Mouse (Mus musculus) neural tube, embryonic 14.5 days (tissue): ENCODE measurements around the gene Cma2. TPM values are rescaled to one million over a fixed set of nuclear protein-coding genes. Genes with fewer than 3 reads are reported as not detected.
A peak's percentile ranks its signal among the peaks of the same experiment; 100 is the strongest.

Experiments used
- ATAC-seq: fragments of 200-750 bp; cut with Nextera tagmentation; 2 replicates; pipeline ENCODE4 v1.8.0; 2017; ENCODE audit warnings: low read depth, mild to moderate bottlenecking, moderate TSS enrichment, moderate library complexity
- H3K27ac ChIP-seq: fragments of 300-500 bp; sonication (generic); 2 replicates; pipeline ENCODE4 v1.5.1; 2014; ENCODE audit warnings: low read depth, mild to moderate bottlenecking, control low read depth, low read length, moderate library complexity, mixed read lengths
- H3K27me3 ChIP-seq: fragments of 300-500 bp; sonication (generic); 2 replicates; pipeline ENCODE4 v1.6.1; 2014; ENCODE audit warnings: low read length; ENCODE audit not compliant: control insufficient read depth, insufficient read depth
- H3K36me3 ChIP-seq: fragments of 300-500 bp; sonication (generic); 2 replicates; pipeline ENCODE4 v1.6.1; 2014; ENCODE audit warnings: low read length, mixed read lengths; ENCODE audit not compliant: control insufficient read depth, insufficient read depth
- H3K4me1 ChIP-seq: fragments of 300-500 bp; sonication (generic); 2 replicates; pipeline ENCODE4 v1.6.1; 2014; ENCODE audit warnings: low read length; ENCODE audit not compliant: control insufficient read depth, insufficient read depth
- H3K4me2 ChIP-seq: fragments of 300-500 bp; sonication (generic); 2 replicates; pipeline ENCODE4 v1.6.1; 2014; ENCODE audit warnings: mild to moderate bottlenecking, low read depth, low read length, control low read depth
- H3K4me3 ChIP-seq: fragments of 300-500 bp; sonication (generic); 2 replicates; pipeline ENCODE4 v1.5.1; 2014; ENCODE audit warnings: low read depth, low read length, control low read depth, mixed read lengths
- H3K9ac ChIP-seq: fragments of 300-500 bp; sonication (generic); replicated peaks from 2 replicates; pipeline ENCODE4 v1.6.1; 2014; ENCODE audit warnings: low read depth, mild to moderate bottlenecking, control low read depth, low read length, mixed read lengths
- H3K9me3 ChIP-seq: fragments of 300-500 bp; sonication (generic); 2 replicates; pipeline ENCODE4 v1.6.1; 2016; ENCODE audit warnings: low read length; ENCODE audit not compliant: control insufficient read depth
- whole genome bisulfite sequencing: fragments of 180-500 bp; shearing (Covaris S2); extraction: QIAGEN DNeasy Blood & Tissue Kit; methylation state at CpG from one replicate; pipeline ENCODE4 v1.1.7; 2014; 5-methylcytosine and 5-hydroxymethylcytosine counted together
- polyA plus RNA-seq: library from polyadenylated mRNA; unstranded; fragments of >200 nt; fragmentation: Nextera tagmentation; extraction: Ambion mirVana; gene quantifications from 2 replicates; pipeline ENCODE4 v1.2.1, GENCODE M21; 2014

Cma2 gene
- polyA plus RNA-seq: not detected in 2 replicates

- ATAC-seq: no peak
- H3K4me1 ChIP-seq: no peaks in the 10 kb centered on the region
- 82% methylated on average over 6 of the region's 6 CpGs for WGBS
- no peak within 1 kb of the TSS for H3K9ac ChIP-seq
- no peaks in the 10 kb centered on the region for H3K27me3 ChIP-seq
- H3K4me3 ChIP-seq: no peak within 1 kb of the TSS
- no peaks in the 10 kb centered on the region for H3K36me3 ChIP-seq
- H3K9me3 ChIP-seq: no peaks in the 10 kb centered on the region
- H3K27ac ChIP-seq: no peak within 1 kb of the TSS
- H3K4me2 ChIP-seq: no peak within 1 kb of the TSS
These were observed at the start of gene Cma2 for GRCm38 (mm10) chr14:55950346-55951030. TSS of gene Cma2 (plus strand) at chr14:55950980.

GRCm38 (mm10) chr14:55905518-55905917 lies 45.3 kb upstream of the Cma2 start:
- Histone ChIP-seq H3K27ac (no peak overlapping the region), H3K4me1 (peaks cover 6% of the 10 kb centered on the region; the same call in 1 of the 2 replicates), H3K27me3 (no peaks in the 10 kb centered on the region), H3K36me3 (no peaks in the 10 kb centered on the region), H3K4me2 (no peak overlapping the region), H3K9me3 (no peaks in the 10 kb centered on the region), H3K4me3 (no peak overlapping the region), H3K9ac (no peak overlapping the region)
- 52% methylated on average over 1 of the region's 1 CpGs for WGBS
- no peak for ATAC-seq

GRCm38 (mm10) chr14:55913406-55913805 lies 37.4 kb upstream of the Cma2 start:
- Histone ChIP-seq H3K27me3 (no peaks in the 10 kb centered on the region), H3K9me3 (no peaks in the 10 kb centered on the region), H3K4me1 (no peaks in the 10 kb centered on the region), H3K4me2 (no peak overlapping the region), H3K4me3 (no peak overlapping the region), H3K9ac (no peak overlapping the region), H3K36me3 (no peaks in the 10 kb centered on the region), H3K27ac (no peak overlapping the region)
- ATAC-seq: no peak
- 56% methylated on average over 4 of the region's 4 CpGs for WGBS

GRCm38 (mm10) chr14:55918240-55919082 lies 32.3 kb upstream of the Cma2 start:
- Histone ChIP-seq H3K27me3 (no peaks in the 10 kb centered on the region), H3K36me3 (no peaks in the 10 kb centered on the region), H3K9ac (no peak overlapping the region; the same call in 1 of the 2 replicates), H3K4me1 (no peaks in the 10 kb centered on the region), H3K4me2 (peak overlapping the region; percentile 35; the same call in 1 of the 2 replicates), H3K9me3 (no peaks in the 10 kb centered on the region), H3K27ac (no peak overlapping the region), H3K4me3 (no peak overlapping the region)
- WGBS: 42% methylated on average over 14 of the region's 14 CpGs
- peak; percentile 91 for ATAC-seq

GRCm38 (mm10) chr14:55922475-55923232 lies 28.1 kb upstream of the Cma2 start:
- WGBS: 78% methylated on average over 7 of the region's 7 CpGs
- Histone ChIP-seq H3K4me2 (no peak overlapping the region), H3K36me3 (no peaks in the 10 kb centered on the region)

GRCm38 (mm10) chr14:55926847-55927246 lies 23.9 kb upstream of the Cma2 start:
- Histone ChIP-seq H3K27ac (no peak overlapping the region), H3K36me3 (no peaks in the 10 kb centered on the region), H3K27me3 (no peaks in the 10 kb centered on the region), H3K4me3 (no peak overlapping the region), H3K4me1 (no peaks in the 10 kb centered on the region), H3K9me3 (no peaks in the 10 kb centered on the region), H3K4me2 (no peak overlapping the region), H3K9ac (no peak overlapping the region)
- 84% methylated on average over 4 of the region's 4 CpGs for WGBS
- ATAC-seq: no peak

More at GRCm38 (mm10) chr14:55922475-55923232, 28.1 kb upstream of the Cma2 start:
- no peak overlapping the region for H3K4me3 ChIP-seq
- no peaks in the 10 kb centered on the region for H3K9me3 ChIP-seq
- H3K4me1 ChIP-seq: no peaks in the 10 kb centered on the region
- H3K27ac ChIP-seq: no peak overlapping the region
- H3K27me3 ChIP-seq: no peaks in the 10 kb centered on the region
- ATAC-seq: no peak
- no peak overlapping the region for H3K9ac ChIP-seq

GRCm38 (mm10) chr14:55929263-55929997 lies 21.4 kb upstream of the Cma2 start:
- Histone ChIP-seq H3K4me3 (no peak overlapping the region), H3K27me3 (no peaks in the 10 kb centered on the region), H3K36me3 (no peaks in the 10 kb centered on the region), H3K4me1 (no peaks in the 10 kb centered on the region), H3K9ac (no peak overlapping the region), H3K4me2 (no peak overlapping the region), H3K9me3 (no peaks in the 10 kb centered on the region), H3K27ac (no peak overlapping the region)
- ATAC-seq: no peak
- 81% methylated on average over 12 of the region's 12 CpGs for WGBS

GRCm38 (mm10) chr14:55933586-55933985 lies 17.2 kb upstream of the Cma2 start:
- 53% methylated on average over 7 of the region's 7 CpGs for WGBS
- Histone ChIP-seq H3K27ac (no peak overlapping the region), H3K4me1 (no peaks in the 10 kb centered on the region), H3K27me3 (no peaks in the 10 kb centered on the region), H3K36me3 (no peaks in the 10 kb centered on the region), H3K9me3 (no peaks in the 10 kb centered on the region), H3K9ac (no peak overlapping the region), H3K4me2 (no peak overlapping the region), H3K4me3 (no peak overlapping the region)
- no peak for ATAC-seq
